ENCODE assay signal across 7 mouse cellular contexts in genomic region chr2:120977926-120978692, GRCm38 (mm10). TPM values are rescaled to one million over a fixed set of nuclear protein-coding genes. Genes with fewer than 3 reads are reported as not detected.
DNase-seq lines count a peak whose midpoint lies in the region; ATAC-seq lines count a peak whose summit lies in the region.

No protein-coding gene starts in this region.

- H3K9me3 ChIP-seq in megakaryocyte, embryonic 14.5 days, result no peaks in the 10 kb centered on the region
- no peaks in the 10 kb centered on the region for H3K9me3 ChIP-seq in forebrain, embryonic 10.5 days
- H3K9me3 ChIP-seq in limb, embryonic 15.5 days, result no peaks in the 10 kb centered on the region
- no peaks in the 10 kb centered on the region for H3K9me3 ChIP-seq in stomach, embryonic 16.5 days (replicated peaks; ENCODE audit: control insufficient read depth, low read length)

- H3K9ac ChIP-seq in limb, embryonic 15.5 days, result no peak overlapping the region
- no peak overlapping the region for H3K9ac ChIP-seq in stomach, embryonic 16.5 days (ENCODE audit: low read length)

- H3K4me2 ChIP-seq in limb, embryonic 15.5 days, result peak overlapping the region; percentile 98
- H3K4me2 ChIP-seq in stomach, embryonic 16.5 days (ENCODE audit: low read depth, low read length), result peak overlapping the region; percentile 95

- H3K4me1 ChIP-seq in megakaryocyte, embryonic 14.5 days, result peaks cover 18% of the 10 kb centered on the region
- peaks cover 17% of the 10 kb centered on the region for H3K4me1 ChIP-seq in forebrain, embryonic 10.5 days
- peaks cover 8% of the 10 kb centered on the region; the same call in 1 of the 2 replicates for H3K4me1 ChIP-seq in limb, embryonic 15.5 days
- H3K4me1 ChIP-seq in stomach, embryonic 16.5 days (ENCODE audit: control insufficient read depth, insufficient read depth, low read length), result peaks cover 6% of the 10 kb centered on the region

- WGBS in forebrain, embryonic 10.5 days, result 86% methylated on average over 8 of the region's 8 CpGs
- 73% methylated on average over 8 of the region's 8 CpGs for WGBS in limb, embryonic 15.5 days
- WGBS in stomach, embryonic 16.5 days, result 82% methylated on average over 8 of the region's 8 CpGs

- ATAC-seq in megakaryocyte, adult 5-6 weeks (ENCODE audit: poor library complexity, severe bottlenecking), result no peak
- no peak for ATAC-seq in limb, embryonic 15.5 days (ENCODE audit: insufficient number of reproducible peaks, low FRiP score, low TSS enrichment, low read depth)
- no peak for ATAC-seq in stomach, embryonic 16.5 days (ENCODE audit: insufficient read depth, low FRiP score)

- 0 out of 2 replicates have a peak overlapping the region, but pooled peaks have one; percentile 89 for H3K27ac ChIP-seq in forebrain, embryonic 10.5 days
- H3K27ac ChIP-seq in limb, embryonic 15.5 days, result no peak overlapping the region
- H3K27ac ChIP-seq in stomach, embryonic 16.5 days (ENCODE audit: low read length), result peak overlapping the region; percentile 81; the same call in 1 of the 2 replicates

- H3K4me3 ChIP-seq in megakaryocyte, embryonic 14.5 days (replicated peaks), result peak overlapping the region; percentile 98
- H3K4me3 ChIP-seq in forebrain, embryonic 10.5 days, result peak overlapping the region; percentile 89
- H3K4me3 ChIP-seq in limb, embryonic 15.5 days, result peak overlapping the region; percentile 65
- H3K4me3 ChIP-seq in stomach, embryonic 16.5 days (replicated peaks; ENCODE audit: low read length), result peak overlapping the region; percentile 74

- H3K27me3 ChIP-seq in megakaryocyte, embryonic 14.5 days (replicated peaks), result no peaks in the 10 kb centered on the region
- peaks cover 23% of the 10 kb centered on the region for H3K27me3 ChIP-seq in forebrain, embryonic 10.5 days (ENCODE audit: poor library complexity, severe bottlenecking)
- peaks cover 1% of the 10 kb centered on the region; the same call in 1 of the 2 replicates for H3K27me3 ChIP-seq in limb, embryonic 15.5 days
- H3K27me3 ChIP-seq in stomach, embryonic 16.5 days (ENCODE audit: control insufficient read depth, insufficient read depth, low read length), result no peaks in the 10 kb centered on the region

- peaks cover 8% of the 10 kb centered on the region for H3K36me3 ChIP-seq in megakaryocyte, embryonic 14.5 days (replicated peaks; ENCODE audit: low read length)
- H3K36me3 ChIP-seq in forebrain, embryonic 10.5 days (replicated peaks), result no peaks in the 10 kb centered on the region
- no peaks in the 10 kb centered on the region for H3K36me3 ChIP-seq in limb, embryonic 15.5 days
- H3K36me3 ChIP-seq in stomach, embryonic 16.5 days (ENCODE audit: control insufficient read depth, insufficient read depth, low read length), result no peaks in the 10 kb centered on the region

- DNase-seq in forebrain, embryonic 10.5 days (ENCODE audit: extremely low spot score, low spot score), result no peak
- DNase-seq in gastrocnemius, postnatal 4 days (ENCODE audit: low spot score in 2 of 2), result no peak
- DNase-seq in embryo, embryonic 11 days, result no peak

RNA-seq across cellular contexts. Expression of gene Tmem62, which starts 1.3 kb away (rescaled TPM):
- polyA plus RNA-seq in megakaryocyte, embryonic 14.5 days (2012; ENCODE audit: insufficient read depth, low replicate concordance), result 0.64 and 1.4 TPM in 2 replicates
- total RNA-seq in megakaryocyte, adult 5-6 weeks (2015), result 6.0 and 10.4 TPM in 2 replicates
- 4.5 and 8.4 TPM in 2 replicates for total RNA-seq in megakaryocyte, adult 5-6 weeks (2017)
- 2.0 and 3.3 TPM in 2 replicates for polyA plus RNA-seq in forebrain, embryonic 10.5 days (2016; fragmentation: Nextera tagmentation; extraction: Ambion mirVana)
- 2.4 and 2.6 TPM in 2 replicates for polyA plus RNA-seq in limb, embryonic 15.5 days (2015; fragmentation: Nextera tagmentation; extraction: Ambion mirVana)
- 4.7 and 4.8 TPM in 2 replicates for polyA plus RNA-seq in stomach, embryonic 16.5 days (2015; fragmentation: Nextera tagmentation; extraction: Ambion mirVana)
- 1 to 10 TPM; 2.4 to 2.5 TPM for total RNA-seq in gastrocnemius, postnatal 4 days (2021)

RNA-seq across cellular contexts. Expression of gene Ubr1, which starts 7.6 kb away (rescaled TPM):
- polyA plus RNA-seq in megakaryocyte, embryonic 14.5 days (2012; ENCODE audit: insufficient read depth, low replicate concordance), result 3.7 TPM in 1 of 2 replicates, not detected in the other
- 13.7 and 17.5 TPM in 2 replicates for total RNA-seq in megakaryocyte, adult 5-6 weeks (2015)
- 15.9 and 23.8 TPM in 2 replicates for total RNA-seq in megakaryocyte, adult 5-6 weeks (2017)
- 27.0 and 27.7 TPM in 2 replicates for polyA plus RNA-seq in forebrain, embryonic 10.5 days (2016; fragmentation: Nextera tagmentation; extraction: Ambion mirVana)
- polyA plus RNA-seq in limb, embryonic 15.5 days (2015; fragmentation: Nextera tagmentation; extraction: Ambion mirVana), result 21.8 and 25.5 TPM in 2 replicates
- polyA plus RNA-seq in stomach, embryonic 16.5 days (2015; fragmentation: Nextera tagmentation; extraction: Ambion mirVana), result 21.3 and 21.5 TPM in 2 replicates
- total RNA-seq in gastrocnemius, postnatal 4 days (2021), result 10 to 100 TPM; 21.6 to 22.3 TPM

RNA-seq across cellular contexts. Expression of gene Ccndbp1, which starts 30.1 kb away (rescaled TPM):
- 3.2 and 12.3 TPM in 2 replicates for polyA plus RNA-seq in megakaryocyte, embryonic 14.5 days (2012; ENCODE audit: insufficient read depth, low replicate concordance)
- 66.8 and 74.7 TPM in 2 replicates for total RNA-seq in megakaryocyte, adult 5-6 weeks (2015)
- total RNA-seq in megakaryocyte, adult 5-6 weeks (2017), result 63.0 and 69.7 TPM in 2 replicates
- 31.3 and 32.3 TPM in 2 replicates for polyA plus RNA-seq in forebrain, embryonic 10.5 days (2016; fragmentation: Nextera tagmentation; extraction: Ambion mirVana)
- 37.3 and 39.5 TPM in 2 replicates for polyA plus RNA-seq in limb, embryonic 15.5 days (2015; fragmentation: Nextera tagmentation; extraction: Ambion mirVana)
- 37.1 and 39.1 TPM in 2 replicates for polyA plus RNA-seq in stomach, embryonic 16.5 days (2015; fragmentation: Nextera tagmentation; extraction: Ambion mirVana)
- total RNA-seq in gastrocnemius, postnatal 4 days (2021), result 10 to 100 TPM; 22.2 to 22.4 TPM

RNA-seq across cellular contexts. Expression of gene Epb42, which starts 58.8 kb away (rescaled TPM):
- polyA plus RNA-seq in megakaryocyte, embryonic 14.5 days (2012; ENCODE audit: insufficient read depth, low replicate concordance), result 2.6 TPM in 1 of 2 replicates, not detected in the other
- total RNA-seq in megakaryocyte, adult 5-6 weeks (2015), result 0.22 and 2.4 TPM in 2 replicates
- 1.9 and 4.4 TPM in 2 replicates for total RNA-seq in megakaryocyte, adult 5-6 weeks (2017)
- 6.2 and 10.9 TPM in 2 replicates for polyA plus RNA-seq in forebrain, embryonic 10.5 days (2016; fragmentation: Nextera tagmentation; extraction: Ambion mirVana)
- polyA plus RNA-seq in limb, embryonic 15.5 days (2015; fragmentation: Nextera tagmentation; extraction: Ambion mirVana), result 0.47 and 1.0 TPM in 2 replicates
- 6.5 and 8.0 TPM in 2 replicates for polyA plus RNA-seq in stomach, embryonic 16.5 days (2015; fragmentation: Nextera tagmentation; extraction: Ambion mirVana)
- under 1 TPM; 0.52 to 0.57 TPM for total RNA-seq in gastrocnemius, postnatal 4 days (2021)
